Mouse (Mus musculus) CH12.LX (cell line): ENCODE data around the gene Sv2a.

ENCODE experiments used
- CTCF ChIP-seq, 2 experiments: IDR thresholded peaks in 1 of 2; conservative IDR thresholded peaks in 1 of 2; 2 replicates each; pipeline ENCODE4 v1.5.1; 2011 to 2012; ENCODE audit warnings: low read depth in 2 of 2, low read length in 2 of 2, improper control_type of control experiment in 1 of 2, inconsistent platforms in 1 of 2, mild to moderate bottlenecking in 1 of 2, moderate library complexity in 1 of 2
- EP300 ChIP-seq: IDR thresholded peaks from 2 replicates; pipeline ENCODE4 v1.6.1; 2011; ENCODE audit warnings: low read length, improper control_type of control experiment
- NRF1 ChIP-seq: IDR thresholded peaks from 2 replicates; pipeline ENCODE4 v1.6.1; 2014; ENCODE audit warnings: low read depth, mild to moderate bottlenecking, inconsistent platforms, low read length, improper control_type of control experiment, moderate library complexity
- POLR2A ChIP-seq: IDR thresholded peaks from 2 replicates; pipeline ENCODE4 v1.6.1; 2011; ENCODE audit warnings: low read depth, mild to moderate bottlenecking, improper control_type of control experiment, low read length
- POLR2AphosphoS2 ChIP-seq: IDR thresholded peaks from 2 replicates; pipeline ENCODE4 v1.6.1; 2011; ENCODE audit warnings: low read depth, low read length, improper control_type of control experiment
- RAD21 ChIP-seq: IDR thresholded peaks from 2 replicates; pipeline ENCODE4 v1.6.1; 2011; ENCODE audit warnings: low read depth, mild to moderate bottlenecking, low read length, improper control_type of control experiment, moderate library complexity
- SMC3 ChIP-seq: IDR thresholded peaks from 2 replicates; pipeline ENCODE4 v1.6.1; 2011; ENCODE audit warnings: low read depth, low read length, improper control_type of control experiment
- TCF12 ChIP-seq: IDR thresholded peaks from 2 replicates; pipeline ENCODE4 v1.6.1; 2014; ENCODE audit warnings: low read depth, mild to moderate bottlenecking, inconsistent platforms, low read length, improper control_type of control experiment
- ZNF384 ChIP-seq: IDR thresholded peaks from 2 replicates; pipeline ENCODE4 v1.6.1; 2012; ENCODE audit warnings: low read depth, low read length, improper control_type of control experiment, inconsistent platforms

GRCm38 (mm10) chr3:96192977-96193376 is 12.0 kb downstream of the Sv2a start:
- TF ChIP-seq CTCF (conservative IDR thresholded peaks at IDR 0.05 in 1 of 2, IDR thresholded peaks at IDR 0.05 in 1 of 2; ENCODE audit: low read depth in 2 of 2, low read length in 2 of 2) (no peak), TCF12 (no peak), RAD21 (no peak), POLR2A (no peak), ZNF384 (no peak), POLR2AphosphoS2 (no peak), EP300 (no peak), NRF1 (no peak), SMC3 (no peak)
